In genomic region chr16:85133057-85133456, GRCm38 (mm10) we compare ENCODE assay signal across 11 mouse cellular contexts. TPM values are rescaled to one million over a fixed set of nuclear protein-coding genes. Genes with fewer than 3 reads are reported as not detected.
DNase-seq lines count a peak whose midpoint lies in the region; ATAC-seq and TF ChIP-seq lines count a peak whose summit lies in the region.
"Had no signal": no experiment of that assay in that cellular context is flagged by ENCODE, and none has a peak within 500 bp of the region (broad histone marks: within the 10 kb centered on the region; RNA-seq: fewer than 3 reads in every experiment).

No protein-coding gene starts in this region.

- no peaks in the 10 kb centered on the region for H3K9me3 ChIP-seq in kidney, embryonic 15.5 days (replicated peaks)
- no peaks in the 10 kb centered on the region for H3K9me3 ChIP-seq in intestine, postnatal 0 days (ENCODE audit: control insufficient read depth)
- no peaks in the 10 kb centered on the region for H3K9me3 ChIP-seq in stomach, postnatal 0 days (ENCODE audit: control insufficient read depth, low read length)

- TF ChIP-seq EP300 in stomach, postnatal 0 days (optimal IDR thresholded peaks at IDR 0.05) = no peak

- H3K27me3 ChIP-seq in kidney, embryonic 15.5 days = no peaks in the 10 kb centered on the region
- H3K27me3 ChIP-seq in testis, adult 2 months (ENCODE audit: control insufficient read depth, insufficient read depth, low read length) = no peaks in the 10 kb centered on the region
- no peaks in the 10 kb centered on the region for H3K27me3 ChIP-seq in intestine, postnatal 0 days (replicated peaks; ENCODE audit: control insufficient read depth, insufficient read depth, low read length)
- no peaks in the 10 kb centered on the region; the same call in 1 of the 2 replicates for H3K27me3 ChIP-seq in stomach, postnatal 0 days (ENCODE audit: control insufficient read depth, insufficient read depth, low read length)
- H3K27me3 ChIP-seq: megakaryocyte, embryonic 14.5 days had no signal

- no peak for TF ChIP-seq POLR2A in testis, adult 2 months (IDR thresholded peaks at IDR 0.05; ENCODE audit: control insufficient read depth, low read depth, low read length)

- ATAC-seq in kidney, embryonic 15.5 days (replicated peaks; ENCODE audit: low FRiP score) = no peak
- ATAC-seq in intestine, postnatal 0 days = peak; percentile 63
- peak; percentile 78 for ATAC-seq in stomach, postnatal 0 days (ENCODE audit: low FRiP score, low TSS enrichment)

- H3K9ac ChIP-seq in kidney, embryonic 15.5 days = no peak overlapping the region
- no peak overlapping the region for H3K9ac ChIP-seq in intestine, postnatal 0 days (ENCODE audit: low read depth, low read length)
- no peak overlapping the region for H3K9ac ChIP-seq in stomach, postnatal 0 days (ENCODE audit: low read length)

- H3K4me2 ChIP-seq in kidney, embryonic 15.5 days = 0 out of 2 replicates have a peak overlapping the region, but pooled peaks have one; percentile 40
- peak overlapping the region; percentile 58 for H3K4me2 ChIP-seq in intestine, postnatal 0 days (replicated peaks; ENCODE audit: low read depth)
- H3K4me2 ChIP-seq in stomach, postnatal 0 days (replicated peaks; ENCODE audit: low read depth) = peak overlapping the region; percentile 44

- DNase-seq in kidney, adult 11 months = no peak
- no peak for DNase-seq in testis, postnatal 14 days (ENCODE audit: low spot score)
- DNase-seq in stomach, postnatal 0 days (ENCODE audit: low spot score) = peak; percentile 51
- no peak for DNase-seq in left cerebral cortex, adult 11 months (ENCODE audit: low spot score)
- DNase-seq in layer of hippocampus, adult 11-12 months (ENCODE audit: low spot score) = no peak
- DNase-seq: cerebellum, adult 18-20 months had no signal

- H3K36me3 ChIP-seq in kidney, embryonic 15.5 days = peaks cover 4% of the 10 kb centered on the region; the same call in 1 of the 2 replicates
- H3K36me3 ChIP-seq in testis, adult 2 months (ENCODE audit: control insufficient read depth, insufficient read depth, low read length) = no peaks in the 10 kb centered on the region
- H3K36me3 ChIP-seq in intestine, postnatal 0 days (ENCODE audit: control insufficient read depth, insufficient read depth) = no peaks in the 10 kb centered on the region
- no peaks in the 10 kb centered on the region for H3K36me3 ChIP-seq in stomach, postnatal 0 days (ENCODE audit: control insufficient read depth, insufficient read depth, low read length)
- H3K36me3 ChIP-seq: G1E had no signal

- H3K27ac ChIP-seq in kidney, embryonic 15.5 days = peak overlapping the region; percentile 90
- H3K27ac ChIP-seq in testis, adult 2 months (ENCODE audit: control insufficient read depth, insufficient read depth, low read depth, low read length) = peak overlapping the region; percentile 68; the same call in 1 of the 2 replicates
- H3K27ac ChIP-seq in intestine, postnatal 0 days (ENCODE audit: low read depth, low read length) = peak overlapping the region; percentile 76
- H3K27ac ChIP-seq in stomach, postnatal 0 days (replicated peaks) = peak overlapping the region; percentile 92

- no peak for TF ChIP-seq CTCF in testis, adult 2 months (IDR thresholded peaks at IDR 0.05; ENCODE audit: control insufficient read depth, insufficient read depth, insufficient replicate concordance, low read depth, low read length)
- TF ChIP-seq CTCF in intestine, postnatal 0 days (IDR thresholded peaks at IDR 0.05; ENCODE audit: low read depth) = no peak
- TF ChIP-seq CTCF in stomach, postnatal 0 days (IDR thresholded peaks at IDR 0.05; ENCODE audit: low read depth) = no peak

- H3K4me3 ChIP-seq in kidney, embryonic 15.5 days (replicated peaks) = no peak overlapping the region
- H3K4me3 ChIP-seq in testis, adult 2 months (ENCODE audit: control insufficient read depth, low read depth, low read length) = no peak overlapping the region
- peak overlapping the region; percentile 31 for H3K4me3 ChIP-seq in intestine, postnatal 0 days (ENCODE audit: low read depth, low read length)
- H3K4me3 ChIP-seq in stomach, postnatal 0 days (ENCODE audit: low read depth, low read length) = peak overlapping the region; percentile 25
- H3K4me3 ChIP-seq: megakaryocyte, embryonic 14.5 days had no signal

- H3K4me1 ChIP-seq in kidney, embryonic 15.5 days = peaks cover 60% of the 10 kb centered on the region
- H3K4me1 ChIP-seq in testis, adult 2 months (ENCODE audit: control insufficient read depth, insufficient read depth, low read length) = no peaks in the 10 kb centered on the region
- H3K4me1 ChIP-seq in intestine, postnatal 0 days (replicated peaks; ENCODE audit: control insufficient read depth, insufficient read depth, low read length) = peaks cover 9% of the 10 kb centered on the region
- peaks cover 10% of the 10 kb centered on the region for H3K4me1 ChIP-seq in stomach, postnatal 0 days (replicated peaks; ENCODE audit: control insufficient read depth, insufficient read depth)
- H3K4me1 ChIP-seq: megakaryocyte, embryonic 14.5 days had no signal

- 67% methylated on average over 8 of the region's 8 CpGs for WGBS in kidney, embryonic 15.5 days
- WGBS in intestine, postnatal 0 days = 32% methylated on average over 8 of the region's 8 CpGs
- WGBS in stomach, postnatal 0 days = 29% methylated on average over 8 of the region's 8 CpGs

RNA-seq across cellular contexts. Expression of gene App, which starts 40.5 kb away (rescaled TPM):
- polyA plus RNA-seq in kidney, embryonic 15.5 days (2015; fragmentation: Nextera tagmentation; extraction: Ambion mirVana) = 269 and 292 TPM in 2 replicates
- polyA plus RNA-seq in testis, adult 2 months (2012; rRNA removed) = 74.5 and 89.0 TPM in 2 replicates
- polyA plus RNA-seq in intestine, postnatal 0 days (2015; fragmentation: Nextera tagmentation; extraction: Ambion mirVana) = 191 and 203 TPM in 2 replicates
- polyA plus RNA-seq in stomach, postnatal 0 days (2015; fragmentation: Nextera tagmentation; extraction: Ambion mirVana) = 156 and 159 TPM in 2 replicates
- polyA plus RNA-seq: G1E had no signal

Comparison
In these comparisons a context has a peak if more than half of its experiments do, and no peak if none do; other contexts are left out.
1. H3K4me3 ChIP-seq: peak in intestine, postnatal 0 days (single experiment) and stomach, postnatal 0 days (single experiment); none in kidney, embryonic 15.5 days (single experiment) and testis, adult 2 months (single experiment).
2. Peak in every context shown above with its lines, with median percentiles within 50 percentile points of each other: H3K27ac ChIP-seq and H3K4me2 ChIP-seq.